Mouse (Mus musculus) kidney, embryonic 15.5 days (tissue): ENCODE measurements around the gene Anapc16. TPM values are rescaled to one million over a fixed set of nuclear protein-coding genes. Genes with fewer than 3 reads are reported as not detected.
A peak's percentile ranks its signal among the peaks of the same experiment; 100 is the strongest.

ENCODE experiments used
- ATAC-seq: fragments of 200-750 bp; cut with Nextera tagmentation; replicated peaks from 2 replicates; pipeline ENCODE4 v1.8.0; 2017; ENCODE audit warnings: moderate TSS enrichment; ENCODE audit not compliant: low FRiP score
- H3K27ac ChIP-seq: fragments of 300-500 bp; sonication (generic); 2 replicates; pipeline ENCODE4 v1.5.1; 2015; ENCODE audit warnings: mild to moderate bottlenecking, inconsistent platforms
- H3K27me3 ChIP-seq: fragments of 300-500 bp; sonication (generic); 2 replicates; pipeline ENCODE4 v1.6.1; 2015; ENCODE audit warnings: inconsistent platforms
- H3K36me3 ChIP-seq: fragments of 300-500 bp; sonication (generic); 2 replicates; pipeline ENCODE4 v1.6.1; 2015; ENCODE audit warnings: inconsistent platforms
- H3K4me1 ChIP-seq: fragments of 300-500 bp; sonication (generic); 2 replicates; pipeline ENCODE4 v1.6.1; 2015; ENCODE audit warnings: inconsistent platforms
- H3K4me2 ChIP-seq: fragments of 300-500 bp; sonication (generic); 2 replicates; pipeline ENCODE4 v1.6.1; 2015; ENCODE audit warnings: moderate library complexity, mild to moderate bottlenecking, inconsistent platforms
- H3K4me3 ChIP-seq: fragments of 300-500 bp; sonication (generic); replicated peaks from 2 replicates; pipeline ENCODE4 v1.5.1; 2015; ENCODE audit warnings: mild to moderate bottlenecking, inconsistent platforms
- H3K9ac ChIP-seq: fragments of 300-500 bp; sonication (generic); 2 replicates; pipeline ENCODE4 v1.6.1; 2015; ENCODE audit warnings: mild to moderate bottlenecking, inconsistent platforms
- H3K9me3 ChIP-seq: fragments of 300-500 bp; sonication (generic); replicated peaks from 2 replicates; pipeline ENCODE4 v1.6.1; 2016; ENCODE audit warnings: inconsistent platforms
- WGBS: fragments of 180-500 bp; shearing (Covaris S2); methylation state at CpG from one replicate; pipeline ENCODE4 v1.1.7; 2015; ENCODE audit warnings: mixed read lengths; 5-methylcytosine and 5-hydroxymethylcytosine counted together
- polyA plus RNA-seq: library from polyadenylated mRNA; unstranded; fragments of >200 nt; fragmentation: Nextera tagmentation; extraction: Ambion mirVana; gene quantifications from 2 replicates; pipeline ENCODE4 v1.2.1, GENCODE M21; 2015

Anapc16 gene
- polyA plus RNA-seq, 1 experiment from 2014 or later = 102 TPM

DNA sequence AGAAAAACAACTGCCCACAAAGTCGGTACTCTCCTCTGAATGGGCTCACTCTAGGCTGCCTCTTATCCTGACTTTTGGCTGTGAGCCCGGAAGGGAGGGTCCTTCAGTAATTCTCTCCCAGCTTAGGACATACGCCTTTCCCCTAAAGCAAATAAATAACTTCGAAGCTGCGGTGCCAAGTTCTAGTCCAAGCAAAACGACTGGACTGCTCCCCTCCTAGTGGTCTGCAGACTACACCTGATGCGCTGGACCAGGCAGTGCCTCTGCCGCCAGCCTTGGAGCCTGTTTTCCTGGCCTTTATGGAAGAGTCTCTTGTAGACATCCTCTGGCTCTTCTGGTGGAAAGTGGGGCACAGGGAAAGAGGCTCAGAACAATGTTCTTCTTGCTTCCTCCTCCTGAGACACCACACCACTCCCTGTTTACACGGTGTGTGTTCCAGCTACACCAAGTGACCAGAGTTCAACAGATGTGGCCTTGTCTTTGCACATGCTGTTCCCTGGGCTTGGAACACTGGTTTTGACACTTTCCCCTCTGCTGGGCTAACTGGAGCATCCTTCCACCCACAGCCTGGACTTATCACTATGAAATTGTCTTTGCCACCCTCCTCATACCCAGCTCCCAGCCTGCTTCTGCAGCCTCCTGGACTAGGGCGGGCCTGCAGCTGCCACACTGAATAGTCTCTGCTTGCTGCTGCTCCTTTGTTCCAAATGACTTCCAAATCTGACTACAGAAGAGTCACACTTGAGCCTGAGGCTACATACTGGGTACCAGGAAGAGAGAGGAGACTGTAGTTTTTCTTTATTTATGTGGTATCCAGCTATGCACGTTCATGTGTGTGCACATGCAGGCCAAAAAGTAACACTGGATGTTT, 23.8 kb downstream of the Anapc16 start:
- Histone ChIP-seq H3K4me3 (no peak overlapping the region), H3K4me2 (no peak overlapping the region), H3K27ac (peak overlapping the region; percentile 72), H3K4me1 (peaks cover 48% of the 10 kb centered on the region), H3K9me3 (no peaks in the 10 kb centered on the region), H3K9ac (no peak overlapping the region), H3K27me3 (no peaks in the 10 kb centered on the region), H3K36me3 (no peaks in the 10 kb centered on the region)
- ATAC-seq = peak; percentile 45
- WGBS = 31% methylated on average over 11 of the region's 11 CpGs

DNA sequence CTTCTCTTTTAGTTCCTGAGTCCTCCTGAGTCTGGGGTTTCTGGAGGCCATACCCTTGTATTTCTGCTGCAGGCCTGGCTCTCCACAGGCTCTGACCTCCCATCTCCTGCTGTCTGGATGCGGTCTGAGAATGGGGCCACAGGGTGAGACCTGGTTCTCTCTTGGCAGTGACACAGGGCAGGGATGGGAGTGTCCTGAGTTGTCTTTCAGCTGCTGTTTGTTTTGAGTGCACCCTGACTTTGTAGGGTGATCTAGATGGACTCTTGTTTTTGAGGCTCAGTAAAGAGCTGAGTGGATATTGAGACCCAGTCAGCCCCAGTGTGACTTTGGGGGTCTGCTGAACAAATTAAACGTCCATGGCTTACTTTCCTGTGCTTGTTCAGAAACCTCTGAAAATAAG, 24.5 kb downstream of the Anapc16 start:
- WGBS = 44% methylated on average over 2 of the region's 2 CpGs
- H3K27me3 ChIP-seq = no peaks in the 10 kb centered on the region
- H3K4me3 ChIP-seq = no peak overlapping the region
- peak overlapping the region; percentile 72 for H3K27ac ChIP-seq
- ATAC-seq = no peak
- H3K9me3 ChIP-seq = no peaks in the 10 kb centered on the region
- peaks cover 55% of the 10 kb centered on the region for H3K4me1 ChIP-seq
- no peak overlapping the region for H3K4me2 ChIP-seq
- no peak overlapping the region for H3K9ac ChIP-seq
- H3K36me3 ChIP-seq = no peaks in the 10 kb centered on the region

DNA sequence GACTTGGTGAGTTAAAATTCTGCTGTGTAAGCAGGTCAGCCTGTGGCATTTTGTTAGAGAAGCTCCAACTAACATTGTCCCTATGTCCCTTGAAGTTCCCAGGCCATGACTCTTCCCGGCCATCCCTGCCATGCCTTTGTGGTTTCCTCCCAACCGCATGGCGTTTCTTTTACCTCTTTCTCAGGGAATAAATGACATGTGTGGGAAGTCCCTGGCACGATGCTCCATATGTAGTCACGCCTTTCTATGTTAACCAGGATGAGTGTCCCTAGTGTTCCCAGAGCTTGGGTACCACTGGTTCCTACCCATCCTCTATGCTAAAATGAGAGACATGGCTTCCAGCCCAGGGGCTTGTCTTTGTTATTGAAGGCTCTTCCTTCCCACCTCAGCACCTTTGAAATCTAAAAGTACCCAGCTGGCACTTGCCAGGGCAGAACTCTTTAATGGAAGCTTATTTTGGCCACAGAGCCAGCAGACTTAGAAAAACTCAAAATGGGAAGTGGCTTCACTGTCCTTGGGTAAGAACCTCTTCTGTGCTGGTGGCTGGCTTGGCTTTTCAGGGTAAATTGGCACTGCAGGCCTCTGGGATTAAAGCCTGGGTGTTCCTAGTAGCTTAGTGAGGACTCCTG, 25.1 kb downstream of the Anapc16 start:
- no peak for ATAC-seq
- Histone ChIP-seq H3K4me2 (no peak overlapping the region), H3K4me1 (peaks cover 60% of the 10 kb centered on the region), H3K9me3 (no peaks in the 10 kb centered on the region), H3K36me3 (no peaks in the 10 kb centered on the region), H3K27ac (peak overlapping the region; percentile 72; the same call in 1 of the 2 replicates), H3K4me3 (no peak overlapping the region), H3K9ac (no peak overlapping the region), H3K27me3 (no peaks in the 10 kb centered on the region)
- WGBS = 83% methylated on average over 5 of the region's 5 CpGs

DNA sequence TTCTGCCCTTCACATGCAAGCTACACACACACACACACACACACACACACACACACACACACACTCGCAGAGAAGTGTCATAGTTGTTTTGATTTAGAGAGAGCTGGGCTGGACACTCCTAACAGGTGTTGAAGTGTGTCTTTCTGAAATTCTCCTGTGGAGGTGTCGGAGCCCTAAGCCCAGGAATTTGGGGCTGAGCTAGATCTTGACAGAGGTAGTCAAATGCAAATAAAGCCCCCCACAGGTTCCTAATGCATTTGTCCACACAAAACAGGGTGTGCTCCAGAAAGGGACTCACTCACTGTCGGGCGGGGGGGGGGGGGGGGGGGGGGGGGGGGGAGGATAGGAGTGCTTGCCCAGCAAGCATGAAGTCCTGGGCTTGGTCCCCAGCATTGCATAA, 25.8 kb downstream of the Anapc16 start:
- H3K27me3 ChIP-seq = no peaks in the 10 kb centered on the region
- H3K27ac ChIP-seq = no peak overlapping the region
- WGBS = 47% methylated on average over 2 of the region's 4 CpGs
- no peak overlapping the region for H3K4me2 ChIP-seq
- no peak for ATAC-seq
- H3K9me3 ChIP-seq = no peaks in the 10 kb centered on the region
- H3K36me3 ChIP-seq = no peaks in the 10 kb centered on the region
- H3K9ac ChIP-seq = no peak overlapping the region
- no peak overlapping the region for H3K4me3 ChIP-seq
- peaks cover 65% of the 10 kb centered on the region for H3K4me1 ChIP-seq

DNA sequence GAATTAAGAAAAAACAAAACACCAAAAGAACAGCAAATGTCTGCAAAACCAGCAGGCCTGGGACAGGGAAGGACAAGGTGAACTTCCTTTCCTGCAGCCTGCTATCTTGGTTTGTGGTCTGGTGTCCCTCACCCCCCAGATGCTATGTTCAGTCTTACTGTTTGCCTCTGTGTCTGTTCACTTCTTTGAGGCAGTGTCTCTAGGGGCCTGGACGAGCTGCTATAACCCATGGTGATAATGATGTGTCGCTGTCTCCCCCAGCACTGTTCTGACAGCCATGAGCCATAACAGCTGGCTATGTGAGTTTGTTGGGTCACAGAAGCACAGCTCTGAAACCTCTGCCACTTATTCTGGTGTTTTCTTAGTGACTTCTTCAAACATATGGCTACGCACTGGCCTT, 28.1 kb downstream of the Anapc16 start:
- peak; percentile 41; the same call in 1 of the 2 replicates for ATAC-seq
- no peak overlapping the region for H3K4me3 ChIP-seq
- H3K9ac ChIP-seq = 0 out of 2 replicates have a peak overlapping the region, but pooled peaks have one; percentile 5
- peak overlapping the region; percentile 17; the same call in 1 of the 2 replicates for H3K4me2 ChIP-seq
- H3K4me1 ChIP-seq = peaks cover 68% of the 10 kb centered on the region
- H3K36me3 ChIP-seq = no peaks in the 10 kb centered on the region
- 48% methylated on average over 3 of the region's 3 CpGs for WGBS
- H3K9me3 ChIP-seq = no peaks in the 10 kb centered on the region
- no peaks in the 10 kb centered on the region for H3K27me3 ChIP-seq
- peak overlapping the region; percentile 90 for H3K27ac ChIP-seq

DNA sequence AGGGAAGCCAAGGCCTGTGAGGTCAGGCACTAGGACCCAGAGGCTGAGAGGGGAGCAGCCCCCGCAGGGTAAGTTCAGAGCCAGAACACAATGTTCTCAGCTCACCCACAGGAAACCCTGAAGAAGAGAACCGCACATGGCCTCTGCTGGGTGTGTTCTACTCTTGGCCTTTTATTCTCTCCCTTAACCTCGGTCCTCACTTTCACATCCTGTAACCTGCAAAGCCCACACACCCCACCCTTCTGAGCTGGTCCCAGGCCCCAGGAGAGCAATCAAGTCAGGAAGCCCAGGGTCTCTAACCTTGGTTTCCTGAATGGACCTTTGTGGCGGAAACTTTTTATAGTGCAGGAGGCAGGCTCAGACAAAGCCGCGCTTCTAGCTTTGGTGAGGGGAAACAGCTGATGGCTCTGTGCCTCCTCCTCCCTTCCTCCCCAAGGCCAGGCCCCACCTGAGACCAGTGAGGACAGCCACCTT, 28.7 kb downstream of the Anapc16 start:
- H3K27ac ChIP-seq = peak overlapping the region; percentile 90
- no peak overlapping the region for H3K4me3 ChIP-seq
- H3K36me3 ChIP-seq = no peaks in the 10 kb centered on the region
- no peaks in the 10 kb centered on the region for H3K27me3 ChIP-seq
- H3K4me2 ChIP-seq = peak overlapping the region; percentile 17; the same call in 1 of the 2 replicates
- H3K4me1 ChIP-seq = peaks cover 66% of the 10 kb centered on the region
- 0 out of 2 replicates have a peak overlapping the region, but pooled peaks have one; percentile 5 for H3K9ac ChIP-seq
- WGBS = 7% methylated on average over 6 of the region's 6 CpGs
- ATAC-seq = peak; percentile 50
- H3K9me3 ChIP-seq = no peaks in the 10 kb centered on the region

DNA sequence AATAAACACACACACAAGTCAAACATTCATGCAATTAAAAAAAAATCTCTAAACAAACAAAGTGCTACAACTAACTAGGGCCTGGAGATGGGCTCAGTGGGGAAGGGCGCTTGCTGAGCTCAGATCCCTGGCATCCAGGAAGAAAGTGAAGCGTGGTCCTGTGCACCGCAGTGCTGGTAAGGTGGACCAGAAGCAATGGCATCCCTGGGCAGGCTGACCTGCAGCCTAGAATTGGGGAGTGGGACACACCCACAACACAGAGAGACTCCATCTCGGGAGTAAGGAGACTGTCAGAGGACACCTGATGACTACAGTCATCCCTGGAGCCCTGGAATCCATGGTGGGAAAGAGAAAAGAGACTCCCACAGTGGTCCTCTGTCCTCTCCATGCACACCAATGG, 29.5 kb downstream of the Anapc16 start:
- Histone ChIP-seq H3K4me1 (peaks cover 58% of the 10 kb centered on the region), H3K4me3 (no peak overlapping the region), H3K4me2 (no peak overlapping the region), H3K27me3 (no peaks in the 10 kb centered on the region), H3K9ac (no peak overlapping the region), H3K36me3 (no peaks in the 10 kb centered on the region), H3K27ac (peak overlapping the region; percentile 90), H3K9me3 (no peaks in the 10 kb centered on the region)
- 90% methylated on average over 4 of the region's 4 CpGs for WGBS
- ATAC-seq = no peak

DNA sequence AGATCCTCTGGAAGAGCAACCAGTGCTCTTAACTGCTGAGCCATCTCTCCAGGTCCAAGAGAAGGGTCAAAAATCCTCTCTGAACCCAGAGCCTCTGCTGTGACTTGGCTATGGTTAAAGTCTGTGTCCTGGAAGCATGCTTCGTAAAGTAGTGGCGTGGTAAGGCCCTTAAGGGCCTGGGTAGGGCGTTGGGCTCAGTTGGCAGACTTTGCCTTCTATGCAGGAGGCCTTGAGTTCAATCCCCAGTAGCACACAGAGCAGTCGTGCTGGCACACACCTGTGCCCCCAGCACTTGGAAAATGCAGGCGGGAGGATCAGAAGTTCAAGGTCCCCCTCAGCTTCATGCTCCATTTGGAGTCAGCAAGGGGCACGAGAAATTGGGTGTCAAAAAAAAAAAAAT, 29.9 kb downstream of the Anapc16 start:
- Histone ChIP-seq H3K4me3 (no peak overlapping the region), H3K27ac (peak overlapping the region; percentile 34; the same call in 1 of the 2 replicates), H3K27me3 (no peaks in the 10 kb centered on the region), H3K36me3 (no peaks in the 10 kb centered on the region), H3K9ac (no peak overlapping the region), H3K4me1 (peaks cover 54% of the 10 kb centered on the region), H3K9me3 (no peaks in the 10 kb centered on the region), H3K4me2 (no peak overlapping the region)
- no peak for ATAC-seq
- 83% methylated on average over 6 of the region's 6 CpGs for WGBS

DNA sequence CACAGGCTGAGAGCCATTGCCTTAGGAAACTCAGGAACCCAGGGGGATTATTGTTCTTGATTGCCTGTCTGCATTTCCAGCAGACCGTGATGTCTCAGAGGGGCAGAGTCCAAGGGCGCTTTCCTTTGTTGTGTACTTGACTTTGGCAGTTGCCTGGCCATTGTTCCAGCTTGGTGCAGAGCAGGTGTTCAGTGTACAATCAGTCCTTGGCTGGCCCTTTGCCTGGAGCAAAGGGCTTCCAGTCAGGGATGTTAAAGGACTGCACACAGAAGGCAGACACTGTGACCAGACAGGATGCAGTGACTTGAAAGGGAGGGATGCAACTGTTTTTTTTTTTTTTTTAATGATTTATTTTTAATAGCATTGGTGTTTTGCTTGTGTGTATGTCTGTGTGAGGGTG, 30.4 kb downstream of the Anapc16 start:
- H3K36me3 ChIP-seq = no peaks in the 10 kb centered on the region

DNA sequence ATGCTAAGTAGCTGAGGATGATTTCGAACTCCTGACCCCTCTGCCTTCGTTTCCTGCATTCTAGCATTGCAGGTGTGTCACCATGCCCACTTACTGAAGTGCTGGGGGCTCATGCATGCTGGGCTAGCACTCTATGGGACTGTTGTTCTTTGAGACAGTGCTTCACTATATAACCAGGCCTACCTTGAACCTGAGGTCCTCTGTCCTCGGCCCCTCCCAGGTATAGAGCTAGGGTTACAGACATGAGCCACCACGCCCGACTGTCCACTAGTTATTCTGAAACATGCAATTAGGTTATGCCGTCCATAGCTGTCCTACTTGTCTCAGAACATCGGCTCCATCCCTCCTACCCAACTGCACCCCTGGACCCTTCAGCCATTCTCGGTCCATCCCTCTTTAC, 31.1 kb downstream of the Anapc16 start:
- no peak for ATAC-seq
- peaks cover 49% of the 10 kb centered on the region for H3K4me1 ChIP-seq
- 91% methylated on average over 8 of the region's 8 CpGs for WGBS

More for the DNA sequence above, 30.4 kb downstream of the Anapc16 start:
- Histone ChIP-seq H3K9me3 (no peaks in the 10 kb centered on the region), H3K27me3 (no peaks in the 10 kb centered on the region), H3K9ac (no peak overlapping the region), H3K4me2 (no peak overlapping the region), H3K4me3 (no peak overlapping the region), H3K4me1 (peaks cover 50% of the 10 kb centered on the region), H3K27ac (peak overlapping the region; percentile 34; the same call in 1 of the 2 replicates)
- no peak for ATAC-seq
- WGBS = 71% methylated on average over 2 of the region's 2 CpGs

DNA sequence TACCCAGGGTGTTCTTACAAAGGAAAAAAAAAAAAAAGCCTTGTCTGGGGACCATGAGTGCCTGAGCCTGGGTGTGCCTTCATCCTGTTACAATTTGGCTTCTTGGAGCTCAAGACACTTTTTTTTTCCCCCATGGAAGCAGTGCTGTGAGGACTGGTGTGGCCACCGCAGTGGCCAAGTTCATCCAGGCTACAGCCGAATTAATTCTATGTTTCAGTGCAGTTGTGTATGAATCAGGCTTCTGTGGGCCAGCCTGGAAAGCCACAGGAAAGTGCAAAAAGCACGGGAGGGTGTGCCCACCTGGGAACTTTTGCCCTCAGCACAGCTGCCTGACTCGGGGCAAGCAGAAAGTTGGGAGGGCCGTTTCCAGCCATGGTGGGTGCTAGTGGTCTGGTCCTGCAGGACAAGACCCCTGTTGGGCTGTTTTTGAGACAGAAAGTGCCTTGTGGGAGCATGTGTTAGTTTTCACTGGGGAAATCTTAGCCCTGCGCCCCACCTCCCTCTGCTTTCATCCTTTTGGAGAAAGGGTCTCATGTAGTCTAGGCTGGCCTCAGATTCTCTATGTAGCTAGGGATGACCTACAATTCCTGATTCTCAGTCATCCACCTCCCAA, 32.4 kb downstream of the Anapc16 start:
- WGBS = 29% methylated on average over 6 of the region's 6 CpGs
- peak overlapping the region; percentile 79 for H3K4me2 ChIP-seq
- peak overlapping the region; percentile 54 for H3K4me3 ChIP-seq
- no peaks in the 10 kb centered on the region for H3K36me3 ChIP-seq
- peaks cover 55% of the 10 kb centered on the region for H3K4me1 ChIP-seq
- ATAC-seq = no peak
- peak overlapping the region; percentile 81 for H3K27ac ChIP-seq
- H3K9ac ChIP-seq = peak overlapping the region; percentile 67
- H3K9me3 ChIP-seq = no peaks in the 10 kb centered on the region
- H3K27me3 ChIP-seq = no peaks in the 10 kb centered on the region

More for the DNA sequence above, 31.1 kb downstream of the Anapc16 start:
- Histone ChIP-seq H3K9me3 (no peaks in the 10 kb centered on the region), H3K36me3 (no peaks in the 10 kb centered on the region), H3K4me3 (no peak overlapping the region), H3K9ac (no peak overlapping the region), H3K27ac (no peak overlapping the region), H3K27me3 (no peaks in the 10 kb centered on the region), H3K4me2 (no peak overlapping the region)
